Mouse (Mus musculus): ENCODE data around the gene Gm20914. TPM values are rescaled to one million over a fixed set of nuclear protein-coding genes. Genes with fewer than 3 reads are reported as not detected.

Gm20914 gene
- not detected for polyA plus RNA-seq (2014; fragmentation: Illumina TruSeq; extraction: RNeasy Lipid Tissue Mini Kit (QIAGEN cat#74804); ENCODE audit: low read depth, low replicate concordance)

GRCm38 (mm10) chrY:5725678-5726077 lies at the start of gene Gm20914:
TSS of gene Gm20914 (plus strand) at chrY:5725978.

Other genes starting within 250 kb of the Gm20914 start
- gene Gm21854, start 69.0 kb upstream of the Gm20914 start, polyA plus RNA-seq (2014; fragmentation: Illumina TruSeq; extraction: RNeasy Lipid Tissue Mini Kit (QIAGEN cat#74804); ENCODE audit: low read depth, low replicate concordance), result not detected
- not detected for gene Gm28171, start 67.4 kb downstream of the Gm20914 start, polyA plus RNA-seq (2014; fragmentation: Illumina TruSeq; extraction: RNeasy Lipid Tissue Mini Kit (QIAGEN cat#74804); ENCODE audit: low read depth, low replicate concordance)
- gene Gm21778, start 216.5 kb downstream of the Gm20914 start, polyA plus RNA-seq (2014; fragmentation: Illumina TruSeq; extraction: RNeasy Lipid Tissue Mini Kit (QIAGEN cat#74804); ENCODE audit: low read depth, low replicate concordance), result not detected

All from adipose tissue, adult 10 weeks (tissue).